Mouse (Mus musculus) liver, adult 2 months (tissue): Measurements from ENCODE around the gene Inca1. TPM values are rescaled to one million over a fixed set of nuclear protein-coding genes. Genes with fewer than 3 reads are reported as not detected.

Experiments
- DNase-seq: peaks from one replicate; pipeline ENCODE4 v3.0.0-alpha.2; 2011; ENCODE audit warnings: low read depth, low spot score; ENCODE audit errors: extremely low read depth
- H3K27ac ChIP-seq: fragments of 200-500 bp; replicated peaks from 2 replicates; pipeline ENCODE4 v1.5.1; 2012; ENCODE audit warnings: low read depth, mild to moderate bottlenecking, control low read depth, inconsistent platforms, low read length; ENCODE audit not compliant: insufficient read depth
- H3K27me3 ChIP-seq: fragments of 200-500 bp; 2 replicates; pipeline ENCODE4 v1.6.1; 2012; ENCODE audit warnings: mild to moderate bottlenecking, moderate library complexity, low read length, inconsistent platforms; ENCODE audit not compliant: control insufficient read depth, insufficient read depth
- H3K36me3 ChIP-seq: fragments of 200-500 bp; 2 replicates; pipeline ENCODE4 v1.6.1; 2012; ENCODE audit warnings: low read length, inconsistent platforms; ENCODE audit not compliant: control insufficient read depth, insufficient read depth
- H3K4me1 ChIP-seq: fragments of 200-500 bp; 2 replicates; pipeline ENCODE4 v1.6.1; 2011; ENCODE audit warnings: low read length; ENCODE audit not compliant: control insufficient read depth, insufficient read depth
- H3K4me3 ChIP-seq: fragments of 200-500 bp; 2 replicates; pipeline ENCODE4 v1.5.1; 2011; ENCODE audit warnings: low read depth, mild to moderate bottlenecking, control low read depth, low read length, moderate library complexity; ENCODE audit not compliant: insufficient read depth
- H3K79me2 ChIP-seq: fragments of 200-500 bp; 2 replicates; pipeline ENCODE4 v1.6.1; 2012; ENCODE audit warnings: inconsistent platforms, mild to moderate bottlenecking, low read length, moderate library complexity; ENCODE audit not compliant: control insufficient read depth, insufficient read depth
- H3K9ac ChIP-seq: fragments of 200-500 bp; 2 replicates; pipeline ENCODE4 v1.6.1; 2012; ENCODE audit warnings: low read depth, mild to moderate bottlenecking, control low read depth, inconsistent platforms, low read length
- CTCF ChIP-seq: fragments of 200-500 bp; IDR thresholded peaks from 2 replicates; pipeline ENCODE4 v1.5.1; 2011; ENCODE audit warnings: low read depth, low read length, control low read depth
- POLR2A ChIP-seq: fragments of 200-500 bp; IDR thresholded peaks from 2 replicates; pipeline ENCODE4 v1.6.1; 2011; ENCODE audit warnings: low read length, control low read depth; ENCODE audit not compliant: insufficient read depth; ENCODE audit errors: extremely low read depth
- WGBS: fragments of 180-500 bp; shearing (Covaris S2); methylation state at CpG from one replicate; pipeline ENCODE4 v1.1.7; 2018; 5-methylcytosine and 5-hydroxymethylcytosine counted together
- polyA plus RNA-seq: library from polyadenylated mRNA; depleted of rRNA; stranded (reverse); fragments of >200 nt; gene quantifications from 2 replicates; pipeline ENCODE4 v1.2.3, GENCODE M21; 2012
- total RNA-seq: library from RNA; depleted of rRNA; stranded (reverse); fragments of >200 nt; gene quantifications from 2 replicates; pipeline ENCODE4 v1.2.3, GENCODE M21; 2014

Gene Inca1
- total and polyA plus RNA-seq, 2 experiments: 18.4 to 29.9 TPM

DNA sequence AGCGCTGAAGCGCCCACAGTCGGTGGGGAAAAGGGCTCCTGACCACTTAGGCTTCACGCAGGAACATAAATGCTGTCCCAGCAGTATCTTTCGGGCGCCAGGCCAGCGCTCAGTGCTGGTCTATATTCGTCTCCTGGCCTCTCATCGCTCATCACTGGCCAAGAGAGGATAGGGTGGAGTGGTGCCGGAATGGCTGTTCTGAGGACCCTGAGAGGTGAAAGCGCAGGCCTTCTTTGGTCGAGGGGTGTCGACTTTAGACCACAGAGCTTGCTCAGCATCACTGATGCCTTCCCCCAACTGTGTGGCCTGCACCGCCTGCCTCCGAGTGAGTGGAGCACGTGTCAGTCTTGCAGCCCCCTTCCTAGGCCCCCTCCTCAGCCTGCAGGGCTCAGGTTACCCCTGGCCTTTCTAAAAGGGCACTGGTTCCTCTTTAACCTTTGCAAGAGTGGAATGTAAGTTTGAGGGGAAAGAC lies 43.5 kb downstream of the Inca1 start:
- H3K4me3 ChIP-seq: peak overlapping the region; percentile 53; the same call in 1 of the 2 replicates
- H3K9ac ChIP-seq: peak overlapping the region; percentile 66
- peaks cover 23% of the 10 kb centered on the region for H3K79me2 ChIP-seq
- WGBS: 59% methylated on average over 16 of the region's 16 CpGs
- peak overlapping the region; percentile 75; the same call in 1 of the 2 replicates for H3K27ac ChIP-seq
- H3K4me1 ChIP-seq: peaks cover 14% of the 10 kb centered on the region
- H3K27me3 ChIP-seq: no peaks in the 10 kb centered on the region
- H3K36me3 ChIP-seq: peaks cover 15% of the 10 kb centered on the region
- DNase-seq: no peak
- TF ChIP-seq POLR2A: no peak
- TF ChIP-seq CTCF: no peak

DNA sequence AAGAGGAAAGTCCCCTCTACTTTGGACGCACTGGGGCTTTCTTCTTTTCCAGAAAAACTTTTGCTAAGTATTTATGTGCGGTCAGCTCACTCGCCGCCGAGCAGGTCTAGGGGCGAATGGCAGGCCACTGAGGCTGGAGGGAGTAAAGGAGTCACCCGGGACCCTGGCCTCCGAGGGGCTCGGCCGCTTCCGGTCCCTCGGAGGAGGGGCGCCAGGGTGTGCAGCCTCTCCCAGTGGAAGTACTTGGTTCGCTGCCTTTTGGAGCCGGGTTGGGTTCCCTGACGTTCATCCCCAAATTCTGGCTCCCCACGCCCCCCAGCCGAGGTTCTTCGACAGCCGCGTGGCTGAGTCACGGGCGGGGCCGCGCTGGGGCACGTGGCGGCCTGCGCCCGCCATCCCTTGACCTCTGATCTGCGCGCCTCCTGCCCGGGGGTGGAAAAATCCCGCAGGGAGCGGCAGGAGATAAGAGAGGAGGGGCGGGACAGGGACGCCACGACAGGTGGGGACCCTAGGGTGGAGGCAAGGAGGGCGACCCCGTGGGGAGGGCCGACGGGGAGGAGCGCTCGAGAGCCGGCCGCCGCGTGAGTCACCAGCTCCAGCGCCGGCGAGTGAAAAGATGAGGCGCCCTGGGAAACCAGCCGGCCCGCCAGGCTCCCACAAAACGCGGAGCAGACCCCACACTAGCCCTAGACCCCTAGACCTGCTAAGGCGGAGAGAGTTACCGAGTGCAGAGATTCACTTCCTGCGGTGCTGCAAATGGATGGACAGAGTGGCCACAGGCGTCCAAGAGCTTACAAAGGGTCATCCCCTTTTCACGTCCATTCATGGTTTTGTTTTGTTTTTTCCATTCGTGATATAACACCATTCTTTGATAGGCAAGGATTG lies 44.1 kb downstream of the Inca1 start:
- Histone ChIP-seq H3K4me3 (peak overlapping the region; percentile 53), H3K4me1 (peaks cover 14% of the 10 kb centered on the region), H3K79me2 (peaks cover 23% of the 10 kb centered on the region), H3K9ac (peak overlapping the region; percentile 66), H3K27me3 (no peaks in the 10 kb centered on the region), H3K36me3 (peaks cover 21% of the 10 kb centered on the region), H3K27ac (peak overlapping the region; percentile 75)
- TF ChIP-seq POLR2A: 0 out of 2 replicates have a peak, but pooled peaks have one; percentile 6
- no peak for TF ChIP-seq CTCF
- WGBS: 5% methylated on average over 61 of the region's 61 CpGs
- peak; percentile 30 for DNase-seq

DNA sequence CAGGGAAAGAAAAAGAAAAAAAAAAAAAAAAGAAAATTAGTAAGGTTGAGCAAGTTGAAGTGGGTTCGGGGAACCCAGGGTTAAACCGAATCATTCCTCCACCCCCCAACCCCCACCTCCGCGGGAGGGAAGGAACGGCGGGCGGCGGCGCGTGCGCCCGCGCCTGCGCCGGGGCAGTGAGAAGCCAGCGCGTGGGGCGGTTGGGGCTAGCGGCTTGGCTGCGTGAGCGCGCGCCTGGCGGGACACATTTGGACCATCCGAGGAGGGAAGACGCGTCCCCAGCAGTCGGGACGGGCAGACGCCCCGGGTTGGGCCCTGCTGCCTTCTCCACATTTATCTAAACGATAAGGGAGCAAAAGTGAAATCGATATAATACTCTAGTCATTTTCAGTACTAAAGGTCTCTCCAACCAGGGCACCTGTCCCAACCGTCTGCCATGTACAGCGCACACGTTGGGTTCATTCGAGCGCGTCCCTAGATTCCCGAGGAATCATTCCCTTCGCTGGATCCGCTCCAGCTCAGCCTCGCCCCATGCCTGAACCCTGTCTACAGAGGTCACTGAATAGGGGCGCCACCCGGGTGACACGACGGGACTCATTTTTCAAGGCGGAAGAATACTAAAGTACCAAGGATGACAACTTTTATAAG lies 44.9 kb downstream of the Inca1 start:
- TF ChIP-seq CTCF (no peak), POLR2A (peak; percentile 75)
- under 1% methylated on average over 48 of the region's 48 CpGs for WGBS
- Histone ChIP-seq H3K27me3 (no peaks in the 10 kb centered on the region), H3K36me3 (peaks cover 26% of the 10 kb centered on the region), H3K4me3 (peak overlapping the region; percentile 53), H3K4me1 (peaks cover 14% of the 10 kb centered on the region), H3K27ac (peak overlapping the region; percentile 75), H3K79me2 (peaks cover 23% of the 10 kb centered on the region), H3K9ac (peak overlapping the region; percentile 56)
- DNase-seq: peak; percentile 88

DNA sequence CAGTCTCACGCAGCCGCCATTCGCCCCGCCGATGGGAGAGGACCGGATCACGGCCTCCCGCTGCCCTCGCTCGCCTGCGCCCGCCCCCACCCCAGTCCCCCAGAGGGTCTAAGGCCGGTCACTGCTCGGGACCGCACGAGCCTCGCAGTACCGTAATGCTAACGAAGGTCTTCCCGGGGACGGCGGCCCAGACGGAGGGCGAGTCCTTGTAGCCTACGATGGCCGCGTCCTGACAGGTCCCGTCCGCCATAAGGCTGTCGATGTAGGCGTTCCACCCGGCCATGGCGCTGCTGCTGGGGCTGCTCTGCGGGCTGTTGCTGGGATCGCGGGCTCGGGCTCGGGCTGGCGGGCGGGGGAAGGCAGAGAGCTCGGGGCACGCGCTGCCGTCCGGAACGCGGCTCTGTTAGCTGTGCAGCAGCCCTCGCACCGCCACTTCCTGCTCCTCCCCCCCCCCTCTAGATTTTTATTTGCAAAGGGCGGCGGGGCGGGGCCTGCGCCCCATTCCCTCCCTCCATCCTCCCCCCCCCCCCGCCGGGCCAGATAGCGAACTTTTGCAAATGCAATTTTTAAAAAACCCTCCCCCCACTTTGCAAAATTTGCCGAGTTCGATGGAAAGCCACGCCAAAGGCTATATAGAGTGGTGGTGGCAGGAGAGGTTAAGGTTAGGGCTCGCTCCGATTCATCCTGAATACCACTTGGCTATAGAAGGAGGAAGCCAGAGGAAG lies 45.6 kb downstream of the Inca1 start, which contains the start of gene Pfn1:
Gene Pfn1, minus strand, starts transcription at position 447 of the 725 bp plus-strand sequence.
- H3K4me1 ChIP-seq: peaks cover 14% of the 10 kb centered on the region
- no peaks in the 10 kb centered on the region for H3K27me3 ChIP-seq
- peaks cover 24% of the 10 kb centered on the region for H3K79me2 ChIP-seq
- peak within 1 kb of the TSS; percentile 98 for H3K9ac ChIP-seq
- H3K36me3 ChIP-seq: peaks cover 32% of the 10 kb centered on the region
- peak within 1 kb of the TSS; percentile 97 for H3K27ac ChIP-seq
- peak within 1 kb of the TSS; percentile 96 for H3K4me3 ChIP-seq
- peak; percentile 73 for DNase-seq
- TF ChIP-seq CTCF (no peak), POLR2A (peak; percentile 97)
- under 1% methylated on average over 60 of the region's 61 CpGs for WGBS

DNA sequence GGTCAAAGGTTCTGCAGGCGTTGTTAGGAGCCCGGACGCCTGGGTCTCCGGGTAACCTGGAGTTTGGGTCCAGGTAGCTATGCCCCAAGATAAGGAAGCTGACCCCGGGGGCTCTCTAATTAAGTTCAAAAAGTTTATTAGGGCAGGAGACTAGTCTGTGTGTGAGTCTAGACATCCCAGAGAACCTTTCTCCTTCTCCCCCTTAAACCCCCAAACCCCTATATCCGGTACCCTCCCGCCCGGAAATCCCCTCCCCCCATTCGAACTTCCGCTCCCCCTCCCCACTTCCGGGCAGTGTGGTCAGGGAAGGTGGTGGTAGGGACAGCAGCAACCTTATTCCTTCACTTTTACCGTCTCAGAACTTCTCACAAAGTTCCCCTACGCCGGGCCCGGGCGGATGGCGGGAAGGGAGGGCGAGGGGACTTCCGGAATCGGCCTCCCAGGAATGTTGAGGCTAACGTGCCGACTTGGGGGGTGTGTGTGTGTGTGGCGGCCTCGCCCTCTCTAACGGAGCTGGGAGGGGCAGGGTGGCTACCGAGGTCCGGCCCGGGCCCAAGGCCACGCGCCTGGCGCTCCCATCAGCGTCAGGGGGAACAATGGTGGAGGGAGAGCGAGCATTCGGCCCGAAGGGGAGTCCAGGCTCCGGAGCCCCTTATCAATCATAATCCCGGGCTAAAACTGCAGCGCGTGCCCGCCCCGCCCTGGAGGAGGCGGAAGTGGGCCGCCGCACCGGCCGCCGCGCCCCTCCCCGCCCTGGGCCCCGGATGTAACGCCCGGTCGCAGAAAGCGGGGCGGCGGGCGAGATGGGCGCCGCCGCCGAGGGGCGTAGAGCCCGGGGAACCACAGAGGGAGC lies 46.4 kb downstream of the Inca1 start:
- TF ChIP-seq CTCF (no peak), POLR2A (no peak)
- no peak for DNase-seq
- H3K36me3 ChIP-seq: peaks cover 36% of the 10 kb centered on the region
- peak overlapping the region; percentile 98 for H3K9ac ChIP-seq
- H3K4me3 ChIP-seq: peak overlapping the region; percentile 96
- H3K79me2 ChIP-seq: peaks cover 29% of the 10 kb centered on the region
- H3K4me1 ChIP-seq: peaks cover 19% of the 10 kb centered on the region
- H3K27me3 ChIP-seq: no peaks in the 10 kb centered on the region
- H3K27ac ChIP-seq: peak overlapping the region; percentile 97
- WGBS: under 1% methylated on average over 62 of the region's 63 CpGs
